1 mouse cellular context compared by ENCODE assay signal in genomic region chr8:3481605-3482004, GRCm38 (mm10).
TF ChIP-seq lines count a peak whose summit lies in the region.

No protein-coding gene starts in this region.

TF ChIP-seq in CH12.LX, 34 proteins besides CTCF, POLR2A, EP300 and RAD21:
- TF ChIP-seq MAX (IDR thresholded peaks at IDR 0.05; ENCODE audit: low read length) (peak; percentile 66), NRF1 (IDR thresholded peaks at IDR 0.05; ENCODE audit: low read depth, low read length) (peak; percentile 43; the same call in 1 of the 2 replicates), BHLHE40 (IDR thresholded peaks at IDR 0.05; ENCODE audit: low read depth, low read length) (peak; percentile 67), TCF12 (IDR thresholded peaks at IDR 0.05; ENCODE audit: low read depth, low read length) (no peak), E2F4 (IDR thresholded peaks at IDR 0.05; ENCODE audit: insufficient replicate concordance, low read depth, low read length) (no peak), MEF2A (IDR thresholded peaks at IDR 0.05; ENCODE audit: borderline replicate concordance, low read depth, low read length) (no peak), SIN3A (IDR thresholded peaks at IDR 0.05; ENCODE audit: low read length) (peak; percentile 74; the same call in 1 of the 2 replicates)
TF ChIP-seq in CH12.LX: peak in this region for 4.
